Comparison of ENCODE assay signal across 20 mouse cellular contexts in the genomic region with DNA sequence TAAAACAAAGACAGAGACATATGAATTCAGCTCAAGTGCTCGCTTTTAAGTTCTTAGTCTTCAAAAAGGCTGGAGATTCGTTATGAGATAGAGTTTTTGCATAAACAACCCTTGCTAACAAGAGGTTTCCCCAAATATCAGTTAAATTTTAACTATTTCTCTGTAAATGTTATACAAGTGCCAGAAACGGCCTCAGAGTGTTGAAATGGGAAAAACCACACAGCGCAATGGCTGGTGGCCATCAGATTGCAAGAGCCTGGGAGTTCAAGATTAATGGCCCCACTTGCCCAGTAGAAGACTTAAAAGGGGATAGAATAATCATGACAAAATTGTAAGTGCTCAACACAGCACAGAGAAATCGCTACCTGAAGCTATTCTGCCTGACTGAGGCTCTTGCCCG.
DNase-seq lines count a peak whose midpoint lies in the region; ATAC-seq and TF ChIP-seq lines count a peak whose summit lies in the region.
"Had no signal": no experiment of that assay in that cellular context is flagged by ENCODE, and none has a peak within 500 bp of the region (broad histone marks: within the 10 kb centered on the region; RNA-seq: fewer than 3 reads in every experiment).

No protein-coding gene starts in this region.

- H3K4me3 ChIP-seq in intestine, postnatal 0 days (ENCODE audit: low read depth, low read length), result no peak overlapping the region
- H3K4me3 ChIP-seq in intestine, embryonic 15.5 days (replicated peaks), result no peak overlapping the region
- no peak overlapping the region for H3K4me3 ChIP-seq in embryonic facial prominence, embryonic 10.5 days
- H3K4me3 ChIP-seq: liver, embryonic 12.5 days had no signal

- H3K9me3 ChIP-seq in intestine, postnatal 0 days (ENCODE audit: control insufficient read depth), result no peaks in the 10 kb centered on the region
- no peaks in the 10 kb centered on the region for H3K9me3 ChIP-seq in intestine, embryonic 15.5 days
- no peaks in the 10 kb centered on the region for H3K9me3 ChIP-seq in embryonic facial prominence, embryonic 10.5 days
- H3K9me3 ChIP-seq: liver, embryonic 12.5 days had no signal

- H3K4me2 ChIP-seq in intestine, postnatal 0 days (replicated peaks; ENCODE audit: low read depth), result peak overlapping the region; percentile 4; the same call in 1 of the 2 replicates
- no peak overlapping the region for H3K4me2 ChIP-seq in intestine, embryonic 15.5 days (replicated peaks)
- H3K4me2 ChIP-seq: liver, embryonic 12.5 days had no signal

- in situ Hi-C loops in Patski (cut with MboI; ENCODE audit: low pct_unique_long_range_greater_than_20kb), result no loop called here

- peak; percentile 66 for DNase-seq in Patski (ENCODE audit: low read depth, low spot score)
- peak; percentile 64 to 65 for DNase-seq in kidney, adult 8-10 months
- peak; percentile 48 for DNase-seq in kidney, postnatal 14 days
- DNase-seq in frontal cortex, postnatal 10 days (ENCODE audit: low spot score in 2 of 2), result no peak
- DNase-seq in embryonic facial prominence, embryonic 10.5 days (ENCODE audit: low spot score), result no peak
- no peak for DNase-seq in testis, postnatal 10 days (ENCODE audit: low spot score)
- DNase-seq: cerebellum, adult 18-20 months; cerebellum, postnatal 25 days; gastrocnemius, postnatal 14 days; layer of hippocampus, adult 9-11 months; lung, postnatal 14 days; right cerebral cortex, postnatal 14 days; spleen, adult 18-20 months; thymus, adult 18-20 months had no signal

- WGBS in intestine, postnatal 0 days, result 58% methylated on average over 6 of the region's 6 CpGs
- WGBS in intestine, embryonic 15.5 days, result 66% methylated on average over 6 of the region's 6 CpGs
- 87% methylated on average over 6 of the region's 6 CpGs for WGBS in embryonic facial prominence, embryonic 10.5 days

- H3K9ac ChIP-seq in intestine, postnatal 0 days (ENCODE audit: low read depth, low read length), result no peak overlapping the region
- H3K9ac ChIP-seq in intestine, embryonic 15.5 days, result no peak overlapping the region
- H3K9ac ChIP-seq: liver, embryonic 12.5 days had no signal

- H3K27me3 ChIP-seq in intestine, postnatal 0 days (replicated peaks; ENCODE audit: control insufficient read depth, insufficient read depth, low read length), result no peaks in the 10 kb centered on the region
- no peaks in the 10 kb centered on the region for H3K27me3 ChIP-seq in intestine, embryonic 15.5 days (replicated peaks)
- no peaks in the 10 kb centered on the region for H3K27me3 ChIP-seq in Patski
- H3K27me3 ChIP-seq in embryonic facial prominence, embryonic 10.5 days (replicated peaks; ENCODE audit: low read depth, poor library complexity, severe bottlenecking), result no peaks in the 10 kb centered on the region
- H3K27me3 ChIP-seq: liver, embryonic 12.5 days had no signal

- H3K4me1 ChIP-seq in intestine, postnatal 0 days (replicated peaks; ENCODE audit: control insufficient read depth, insufficient read depth, low read length), result no peaks in the 10 kb centered on the region
- H3K4me1 ChIP-seq in intestine, embryonic 15.5 days (replicated peaks), result no peaks in the 10 kb centered on the region
- H3K4me1 ChIP-seq in embryonic facial prominence, embryonic 10.5 days, result no peaks in the 10 kb centered on the region
- H3K4me1 ChIP-seq: liver, embryonic 12.5 days had no signal

- CTCF ChIA-PET in Patski (lab: Charles Lee), result interaction anchor here (0.9 to 2.4 kb wide), 4 partner anchors 11 to 33 kb away, joined by 3 to 8 read pairs (median 6); no protein-coding TSS in a partner anchor

- ATAC-seq in intestine, postnatal 0 days, result no peak
- no peak for ATAC-seq in intestine, embryonic 15.5 days
- ATAC-seq in Patski, result peak; percentile 81
- ATAC-seq: forebrain, embryonic 14.5 days; hindbrain, embryonic 16.5 days; liver, embryonic 12.5 days had no signal

- POLR2A ChIA-PET in Patski (lab: Charles Lee), result no interaction called here

- no peaks in the 10 kb centered on the region for H3K36me3 ChIP-seq in intestine, postnatal 0 days (ENCODE audit: control insufficient read depth, insufficient read depth)
- H3K36me3 ChIP-seq in intestine, embryonic 15.5 days, result no peaks in the 10 kb centered on the region
- no peaks in the 10 kb centered on the region for H3K36me3 ChIP-seq in embryonic facial prominence, embryonic 10.5 days (replicated peaks)
- H3K36me3 ChIP-seq: G1E; liver, embryonic 12.5 days had no signal

- no peak for TF ChIP-seq CTCF in intestine, postnatal 0 days (IDR thresholded peaks at IDR 0.05; ENCODE audit: low read depth)
- no peak for TF ChIP-seq CTCF in Patski (IDR thresholded peaks at IDR 0.05)

- no peak overlapping the region for H3K27ac ChIP-seq in intestine, postnatal 0 days (ENCODE audit: low read depth, low read length)
- H3K27ac ChIP-seq in intestine, embryonic 15.5 days, result no peak overlapping the region
- H3K27ac ChIP-seq in embryonic facial prominence, embryonic 10.5 days (replicated peaks), result no peak overlapping the region
- H3K27ac ChIP-seq: liver, embryonic 12.5 days had no signal

Comparison
In these comparisons a context has a peak if more than half of its experiments do, and no peak if none do; other contexts are left out.
1. DNase-seq: peak in Patski (single experiment), kidney, adult 8-10 months (2 of 2) and kidney, postnatal 14 days (single experiment); none in frontal cortex, postnatal 10 days (0 of 2), embryonic facial prominence, embryonic 10.5 days (single experiment) and testis, postnatal 10 days (single experiment).